Mouse (Mus musculus) embryonic fibroblast, embryonic 13.5 days (primary cell): ENCODE results near the gene 4930563M21Rik. TPM values are rescaled to one million over a fixed set of nuclear protein-coding genes. Genes with fewer than 3 reads are reported as not detected.
"Not testable (repeated sequence)": the region's sequence is repeated elsewhere in the genome, so short reads cannot be mapped to it uniquely, and the experiment has no call there.

Experiments
- H3K27ac ChIP-seq: 2 replicates; pipeline ENCODE4 v1.5.1; 2012; ENCODE audit warnings: low read length, control low read depth, inconsistent platforms; ENCODE audit not compliant: insufficient read depth
- H3K4me1 ChIP-seq: 2 replicates; pipeline ENCODE4 v1.6.1; 2011; ENCODE audit warnings: low read length; ENCODE audit not compliant: control insufficient read depth, insufficient read depth
- H3K4me3 ChIP-seq: 2 replicates; pipeline ENCODE4 v1.5.1; 2011; ENCODE audit warnings: mild to moderate bottlenecking, control low read depth, low read length; ENCODE audit not compliant: insufficient read depth
- CTCF ChIP-seq: IDR thresholded peaks from 2 replicates; pipeline ENCODE4 v1.5.1; 2011; ENCODE audit warnings: mild to moderate bottlenecking, control low read depth, low read length, moderate library complexity, borderline replicate concordance; ENCODE audit not compliant: insufficient read depth
- POLR2A ChIP-seq: IDR thresholded peaks from 2 replicates; pipeline ENCODE4 v1.6.1; 2011; ENCODE audit warnings: low read depth, mild to moderate bottlenecking, control low read depth, low read length, moderate library complexity
- polyA plus RNA-seq: library from polyadenylated mRNA; stranded (reverse); fragments of >200 nt; gene quantifications from 2 replicates; pipeline ENCODE4 v1.2.4, GENCODE M21; 2011; ENCODE audit warnings: low read depth; ENCODE audit not compliant: missing spikeins, insufficient read length

The 4930563M21Rik gene
- polyA plus RNA-seq: not detected in 2 replicates

DNA sequence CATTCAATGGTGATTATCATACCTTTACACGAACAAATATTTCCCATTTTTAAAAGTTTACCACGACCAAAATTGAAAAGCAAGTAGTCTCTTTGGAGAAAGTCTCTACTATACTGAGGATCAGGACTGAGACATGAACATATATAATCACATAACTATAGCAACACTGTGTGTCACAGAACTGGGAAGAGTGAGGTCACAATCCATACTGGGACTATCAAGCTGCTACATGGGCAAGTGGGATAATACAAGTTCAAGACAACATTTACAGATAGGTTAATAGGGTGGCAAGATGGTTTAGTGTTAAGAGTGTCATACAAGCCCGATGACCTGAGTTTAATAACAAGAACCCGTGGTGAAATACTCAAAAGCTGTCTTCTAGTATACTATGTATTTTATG is at the start of gene 4930563M21Rik:
Gene 4930563M21Rik (minus strand): TSS at position 101 of the 400 bp plus-strand sequence.
- TF ChIP-seq CTCF (no peak), POLR2A (no peak)
- no peak within 1 kb of the TSS for H3K27ac ChIP-seq
- H3K4me1 ChIP-seq: no peaks in the 10 kb centered on the region

GRCm38 (mm10) chr9:56056147-56056546 is 45.8 kb upstream of the 4930563M21Rik start:
- no peak for TF ChIP-seq POLR2A
- no peak for TF ChIP-seq CTCF
- Histone ChIP-seq H3K4me1 (peaks cover 4% of the 10 kb centered on the region), H3K4me3 (no peak overlapping the region)

More for the DNA sequence above, at the start of gene 4930563M21Rik:
- no peak within 1 kb of the TSS for H3K4me3 ChIP-seq

GRCm38 (mm10) chr9:56053796-56054195 is 43.4 kb upstream of the 4930563M21Rik start:
- TF ChIP-seq POLR2A: no peak
- no peak for TF ChIP-seq CTCF
- Histone ChIP-seq H3K4me3 (no peak overlapping the region), H3K4me1 (peaks cover 4% of the 10 kb centered on the region), H3K27ac (no peak overlapping the region)

More at GRCm38 (mm10) chr9:56056147-56056546, 45.8 kb upstream of the 4930563M21Rik start:
- H3K27ac ChIP-seq: no peak overlapping the region

GRCm38 (mm10) chr9:56042181-56042621 is 31.9 kb upstream of the 4930563M21Rik start:
- Histone ChIP-seq H3K27ac (peak overlapping the region; percentile 22), H3K4me3 (peak overlapping the region; percentile 73), H3K4me1 (0 out of 2 replicates have a peak, but pooled peaks cover 2% of the 10 kb centered on the region)
- TF ChIP-seq CTCF (no peak), POLR2A (no peak; the same call in 1 of the 2 replicates)

- Histone ChIP-seq H3K4me3 (peak within 1 kb of the TSS; percentile 73), H3K4me1 (0 out of 2 replicates have a peak, but pooled peaks cover 2% of the 10 kb centered on the region), H3K27ac (peak within 1 kb of the TSS; percentile 22)
- TF ChIP-seq POLR2A (peak; percentile 88), CTCF (no peak)
These were observed 31.2 kb upstream of the 4930563M21Rik start, which contains the start of gene Rcn2 for GRCm38 (mm10) chr9:56041372-56042180. Gene Rcn2, plus strand, starts transcription at chr9:56041845.

GRCm38 (mm10) chr9:56032219-56032618 is 21.9 kb upstream of the 4930563M21Rik start:
- Histone ChIP-seq H3K27ac (no peak overlapping the region), H3K4me3 (no peak overlapping the region), H3K4me1 (no peaks in the 10 kb centered on the region)
- TF ChIP-seq POLR2A (no peak), CTCF (no peak)

DNA sequence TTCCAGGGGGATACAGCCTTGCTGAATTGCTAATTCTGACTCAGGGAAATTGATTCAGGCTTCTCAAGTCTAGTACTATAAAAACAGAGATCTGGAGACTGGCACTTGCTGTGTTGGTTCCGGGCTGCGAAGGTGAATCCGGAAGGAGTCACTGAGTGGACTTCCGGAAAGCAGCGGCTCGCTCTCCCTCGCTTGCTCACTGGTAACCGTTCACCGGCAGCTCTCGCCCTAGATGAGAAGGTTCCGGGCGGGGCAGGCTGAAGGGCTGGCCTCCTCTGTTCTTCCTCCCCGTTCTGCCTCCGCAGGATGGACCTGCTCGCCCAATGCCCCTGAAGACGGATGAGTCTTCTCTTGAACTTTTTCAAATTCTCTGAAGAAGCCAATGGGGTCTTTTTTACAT is 16.9 kb upstream of the 4930563M21Rik start:
- Histone ChIP-seq H3K27ac (no peak overlapping the region), H3K4me3 (no peak overlapping the region), H3K4me1 (no peaks in the 10 kb centered on the region)
- no peak for TF ChIP-seq POLR2A
- TF ChIP-seq CTCF: no peak

- H3K27ac ChIP-seq: no peak overlapping the region
- TF ChIP-seq CTCF (no peak), POLR2A (no peak)
- H3K4me1 ChIP-seq: no peaks in the 10 kb centered on the region
- no peak overlapping the region for H3K4me3 ChIP-seq
These were observed 14.4 kb upstream of the 4930563M21Rik start for GRCm38 (mm10) chr9:56024772-56025171.

DNA sequence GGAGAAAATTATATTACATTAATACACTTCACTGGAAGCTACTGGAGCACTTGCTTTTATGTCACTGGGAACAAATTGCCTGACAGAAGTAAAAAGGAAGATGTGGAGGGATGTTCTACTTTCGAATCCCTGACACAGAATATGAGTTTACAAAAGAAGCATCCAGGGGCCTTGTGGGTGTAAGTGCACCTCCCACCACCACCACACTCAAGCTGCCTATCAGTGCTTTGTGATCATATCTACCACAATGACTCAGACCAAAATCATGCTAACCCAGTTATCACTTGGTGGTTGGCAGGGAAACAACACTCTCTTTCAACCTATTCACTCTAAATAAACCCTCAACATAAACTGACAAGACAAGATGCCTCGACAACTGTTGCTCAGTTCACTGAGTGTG is 5.7 kb downstream of the 4930563M21Rik start:
- not testable (repeated sequence) for H3K4me3 ChIP-seq, H3K27ac ChIP-seq, H3K4me1 ChIP-seq

DNA sequence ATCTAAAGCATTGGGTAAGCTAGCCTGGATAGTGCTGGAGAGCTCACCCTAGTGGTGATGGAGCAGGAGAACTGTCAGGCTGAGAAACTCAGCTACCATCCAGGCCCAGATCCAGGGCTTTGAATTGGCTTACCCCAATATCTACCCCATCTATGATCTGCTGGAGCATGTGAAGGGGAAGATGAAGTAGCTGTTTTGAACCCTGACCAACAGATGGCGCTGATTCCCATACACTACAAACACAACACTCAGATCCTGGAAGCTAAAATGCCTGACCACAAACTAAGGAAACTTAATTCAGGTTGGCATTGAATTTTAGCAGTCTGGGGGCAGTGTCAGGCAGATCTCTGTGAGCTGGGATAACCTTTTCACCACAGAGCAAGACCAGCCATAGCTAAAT is 63.5 kb downstream of the 4930563M21Rik start:
- Histone ChIP-seq H3K27ac (no peak overlapping the region), H3K4me1 (no peaks in the 10 kb centered on the region), H3K4me3 (no peak overlapping the region)
- TF ChIP-seq CTCF (no peak), POLR2A (no peak)
